Mouse (Mus musculus) neural tube, embryonic 13.5 days (tissue): ENCODE measurements around the gene Slc22a14. TPM values are rescaled to one million over a fixed set of nuclear protein-coding genes. Genes with fewer than 3 reads are reported as not detected.
"Not testable (repeated sequence)": the region's sequence is repeated elsewhere in the genome, so short reads cannot be mapped to it uniquely, and the experiment has no call there.

ENCODE experiments used
- ATAC-seq: fragments of 200-750 bp; cut with Nextera tagmentation; 2 replicates; pipeline ENCODE4 v1.8.0; 2017; ENCODE audit warnings: low read depth, mild to moderate bottlenecking, moderate TSS enrichment, moderate library complexity
- H3K27ac ChIP-seq: fragments of 300-500 bp; sonication (generic); replicated peaks from 2 replicates; pipeline ENCODE4 v1.5.1; 2015; ENCODE audit warnings: moderate library complexity, mild to moderate bottlenecking, inconsistent platforms
- H3K27me3 ChIP-seq: fragments of 300-500 bp; sonication (generic); 2 replicates; pipeline ENCODE4 v1.6.1; 2015; ENCODE audit warnings: mild to moderate bottlenecking, inconsistent platforms
- H3K36me3 ChIP-seq: fragments of 300-500 bp; sonication (generic); 2 replicates; pipeline ENCODE4 v1.6.1; 2015; ENCODE audit warnings: mild to moderate bottlenecking, inconsistent platforms
- H3K4me1 ChIP-seq: fragments of 300-500 bp; sonication (generic); replicated peaks from 2 replicates; pipeline ENCODE4 v1.6.1; 2015; ENCODE audit warnings: inconsistent platforms
- H3K4me2 ChIP-seq: fragments of 300-500 bp; sonication (generic); 2 replicates; pipeline ENCODE4 v1.6.1; 2015; ENCODE audit warnings: inconsistent platforms, mild to moderate bottlenecking, moderate library complexity
- H3K4me3 ChIP-seq: fragments of 300-500 bp; sonication (generic); 2 replicates; pipeline ENCODE4 v1.5.1; 2015; ENCODE audit warnings: mild to moderate bottlenecking, inconsistent platforms
- H3K9ac ChIP-seq: fragments of 300-500 bp; sonication (generic); 2 replicates; pipeline ENCODE4 v1.6.1; 2015; ENCODE audit warnings: moderate library complexity, mild to moderate bottlenecking, inconsistent platforms
- H3K9me3 ChIP-seq: fragments of 300-500 bp; sonication (generic); 2 replicates; pipeline ENCODE4 v1.6.1; 2016; ENCODE audit warnings: inconsistent platforms
- WGBS: fragments of 180-500 bp; shearing (Covaris S2); methylation state at CpG from one replicate; pipeline ENCODE4 v1.1.7; 2015; 5-methylcytosine and 5-hydroxymethylcytosine counted together
- polyA plus RNA-seq: library from polyadenylated mRNA; unstranded; fragments of >200 nt; fragmentation: Nextera tagmentation; extraction: Ambion mirVana; gene quantifications from 2 replicates; pipeline ENCODE4 v1.2.1, GENCODE M21; 2015

Slc22a14 gene
- polyA plus RNA-seq, 1 experiment from 2014 or later, result not detected

GRCm38 (mm10) chr9:119388956-119389355, 23.6 kb upstream of the Slc22a14 start:
- H3K9me3 ChIP-seq, result no peaks in the 10 kb centered on the region
- no peak overlapping the region for H3K4me2 ChIP-seq
- H3K4me1 ChIP-seq, result no peaks in the 10 kb centered on the region
- H3K4me3 ChIP-seq, result no peak overlapping the region
- H3K9ac ChIP-seq, result no peak overlapping the region
- no peaks in the 10 kb centered on the region for H3K27me3 ChIP-seq
- H3K27ac ChIP-seq, result no peak overlapping the region
- no peak for ATAC-seq
- H3K36me3 ChIP-seq, result no peaks in the 10 kb centered on the region
- 62% methylated on average over 5 of the region's 5 CpGs for WGBS

- Histone ChIP-seq H3K4me2 (no peak overlapping the region), H3K27ac (no peak overlapping the region), H3K4me3 (no peak overlapping the region), H3K36me3 (no peaks in the 10 kb centered on the region), H3K9ac (no peak overlapping the region), H3K4me1 (no peaks in the 10 kb centered on the region), H3K27me3 (no peaks in the 10 kb centered on the region), H3K9me3 (no peaks in the 10 kb centered on the region)
- 67% methylated on average over 6 of the region's 6 CpGs for WGBS
- no peak for ATAC-seq
Measured at GRCm38 (mm10) chr9:119382603-119383002, 17.2 kb upstream of the Slc22a14 start.

- 86% methylated on average over 4 of the region's 4 CpGs for WGBS
- no peak for ATAC-seq
Measured at GRCm38 (mm10) chr9:119378231-119378630, 12.9 kb upstream of the Slc22a14 start.

GRCm38 (mm10) chr9:119375556-119375955, 10.2 kb upstream of the Slc22a14 start:
- Histone ChIP-seq H3K27ac (no peak overlapping the region), H3K9me3 (no peaks in the 10 kb centered on the region), H3K27me3 (no peaks in the 10 kb centered on the region), H3K4me3 (no peak overlapping the region), H3K36me3 (no peaks in the 10 kb centered on the region), H3K9ac (no peak overlapping the region), H3K4me2 (no peak overlapping the region), H3K4me1 (no peaks in the 10 kb centered on the region)
- 69% methylated on average over 6 of the region's 6 CpGs for WGBS
- no peak for ATAC-seq

More at GRCm38 (mm10) chr9:119378231-119378630, 12.9 kb upstream of the Slc22a14 start:
- Histone ChIP-seq H3K9ac (no peak overlapping the region), H3K4me3 (no peak overlapping the region), H3K9me3 (no peaks in the 10 kb centered on the region), H3K27ac (no peak overlapping the region), H3K4me2 (no peak overlapping the region), H3K27me3 (no peaks in the 10 kb centered on the region), H3K4me1 (no peaks in the 10 kb centered on the region), H3K36me3 (no peaks in the 10 kb centered on the region)

GRCm38 (mm10) chr9:119375008-119375407, 9.7 kb upstream of the Slc22a14 start:
- no peaks in the 10 kb centered on the region for H3K27me3 ChIP-seq
- 83% methylated on average over 3 of the region's 3 CpGs for WGBS
- H3K9ac ChIP-seq, result no peak overlapping the region
- H3K27ac ChIP-seq, result no peak overlapping the region
- no peaks in the 10 kb centered on the region for H3K9me3 ChIP-seq
- H3K36me3 ChIP-seq, result no peaks in the 10 kb centered on the region
- H3K4me2 ChIP-seq, result no peak overlapping the region
- H3K4me1 ChIP-seq, result no peaks in the 10 kb centered on the region
- H3K4me3 ChIP-seq, result no peak overlapping the region
- ATAC-seq, result no peak

- Histone ChIP-seq H3K9ac (no peak overlapping the region), H3K4me2 (no peak overlapping the region), H3K36me3 (no peaks in the 10 kb centered on the region), H3K4me1 (no peaks in the 10 kb centered on the region), H3K4me3 (no peak overlapping the region), H3K27me3 (no peaks in the 10 kb centered on the region), H3K27ac (no peak overlapping the region), H3K9me3 (no peaks in the 10 kb centered on the region)
- ATAC-seq, result no peak
- WGBS, result 74% methylated on average over 4 of the region's 4 CpGs
Measured at GRCm38 (mm10) chr9:119371251-119371650, 5.9 kb upstream of the Slc22a14 start.

GRCm38 (mm10) chr9:119370770-119371169, 5.4 kb upstream of the Slc22a14 start:
- H3K4me2 ChIP-seq, H3K9ac ChIP-seq, H3K4me1 ChIP-seq, H3K27me3 ChIP-seq, H3K9me3 ChIP-seq, H3K36me3 ChIP-seq, ATAC-seq, H3K27ac ChIP-seq, H3K4me3 ChIP-seq: not testable (repeated sequence)
- 86% methylated on average over 4 of the region's 4 CpGs for WGBS

GRCm38 (mm10) chr9:119368367-119368766, 3.0 kb upstream of the Slc22a14 start:
- 85% methylated on average over 3 of the region's 3 CpGs for WGBS
- ATAC-seq, result no peak
- no peak overlapping the region for H3K4me2 ChIP-seq
- no peak overlapping the region for H3K27ac ChIP-seq
- no peak overlapping the region for H3K4me3 ChIP-seq
- no peaks in the 10 kb centered on the region for H3K4me1 ChIP-seq
- no peak overlapping the region for H3K9ac ChIP-seq
- H3K9me3 ChIP-seq, result no peaks in the 10 kb centered on the region
- H3K36me3 ChIP-seq, result no peaks in the 10 kb centered on the region
- no peaks in the 10 kb centered on the region for H3K27me3 ChIP-seq

- no peak overlapping the region for H3K4me2 ChIP-seq
- H3K27me3 ChIP-seq, result no peaks in the 10 kb centered on the region
- H3K4me3 ChIP-seq, result no peak overlapping the region
- ATAC-seq, result no peak
- no peaks in the 10 kb centered on the region for H3K9me3 ChIP-seq
- peaks cover under 1% of the 10 kb centered on the region; the same call in 1 of the 2 replicates for H3K4me1 ChIP-seq
- no peak overlapping the region for H3K9ac ChIP-seq
- no peak overlapping the region for H3K27ac ChIP-seq
- WGBS, result 90% methylated on average over 12 of the region's 12 CpGs
- no peaks in the 10 kb centered on the region for H3K36me3 ChIP-seq
Measured at GRCm38 (mm10) chr9:119363229-119363628, 2.1 kb downstream of the Slc22a14 start.

GRCm38 (mm10) chr9:119361416-119361815, 3.9 kb downstream of the Slc22a14 start:
- WGBS, result 90% methylated on average over 5 of the region's 5 CpGs
- Histone ChIP-seq H3K36me3 (no peaks in the 10 kb centered on the region), H3K4me1 (peaks cover 6% of the 10 kb centered on the region), H3K9ac (no peak overlapping the region), H3K9me3 (no peaks in the 10 kb centered on the region), H3K27ac (no peak overlapping the region), H3K27me3 (no peaks in the 10 kb centered on the region), H3K4me3 (no peak overlapping the region), H3K4me2 (no peak overlapping the region)
- ATAC-seq, result no peak

- Histone ChIP-seq H3K4me3 (peak overlapping the region; percentile 57), H3K27me3 (no peaks in the 10 kb centered on the region), H3K27ac (no peak overlapping the region), H3K9ac (peak overlapping the region; percentile 72; the same call in 1 of the 2 replicates), H3K4me1 (peaks cover 6% of the 10 kb centered on the region), H3K9me3 (no peaks in the 10 kb centered on the region), H3K4me2 (peak overlapping the region; percentile 82), H3K36me3 (no peaks in the 10 kb centered on the region)
- 39% methylated on average over 9 of the region's 9 CpGs for WGBS
- peak; percentile 6; the same call in 1 of the 2 replicates for ATAC-seq
Measured at GRCm38 (mm10) chr9:119358058-119358429, 7.3 kb downstream of the Slc22a14 start.

- H3K36me3 ChIP-seq, result no peaks in the 10 kb centered on the region
- no peak within 1 kb of the TSS for H3K27ac ChIP-seq
- peak within 1 kb of the TSS; percentile 82 for H3K4me2 ChIP-seq
- WGBS, result 3% methylated on average over 65 of the region's 65 CpGs
- peak within 1 kb of the TSS; percentile 72 for H3K9ac ChIP-seq
- ATAC-seq, result peak; percentile 93
- peaks cover 6% of the 10 kb centered on the region for H3K4me1 ChIP-seq
- no peaks in the 10 kb centered on the region for H3K9me3 ChIP-seq
- peak within 1 kb of the TSS; percentile 57 for H3K4me3 ChIP-seq
- H3K27me3 ChIP-seq, result no peaks in the 10 kb centered on the region
Measured at GRCm38 (mm10) chr9:119357331-119358057, 7.9 kb downstream of the Slc22a14 start, which contains the start of gene Xylb. Xylb (plus strand) TSS chr9:119357381.

- Histone ChIP-seq H3K27me3 (no peaks in the 10 kb centered on the region), H3K4me1 (peaks cover 6% of the 10 kb centered on the region), H3K4me3 (no peak overlapping the region), H3K9me3 (no peaks in the 10 kb centered on the region), H3K27ac (no peak overlapping the region), H3K4me2 (no peak overlapping the region), H3K36me3 (peaks cover 6% of the 10 kb centered on the region), H3K9ac (no peak overlapping the region)
- ATAC-seq, result no peak
- WGBS, result 83% methylated on average over 6 of the region's 6 CpGs
Measured at GRCm38 (mm10) chr9:119355943-119356342, 9.4 kb downstream of the Slc22a14 start.
